Mouse (Mus musculus): ENCODE data around the gene Olfr1402.

Olfr1402 gene

DNA sequence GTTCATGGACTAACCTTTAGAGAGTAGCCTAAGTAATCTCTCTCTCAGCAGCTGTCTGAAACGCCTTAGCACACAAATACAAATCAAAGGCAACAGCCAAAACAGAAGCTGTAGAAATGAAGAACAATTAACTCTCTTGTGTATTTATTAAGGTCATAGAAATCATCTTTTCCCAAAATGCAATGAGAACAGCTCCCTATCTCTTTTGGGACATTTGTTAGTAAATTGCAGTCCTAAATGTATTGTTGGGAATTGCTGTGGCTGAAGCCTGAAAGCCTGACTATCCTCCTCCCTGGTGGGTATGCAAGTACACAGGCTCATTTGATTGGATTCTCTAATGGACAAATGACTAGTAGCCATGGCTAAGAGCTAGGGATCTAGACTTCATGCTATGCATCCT is at the start of gene Olfr1402:
Gene Olfr1402 (minus strand): TSS at position 101 of the 400 bp plus-strand sequence.
- no peak for DNase-seq (ENCODE audit: low spot score in 2 of 2)

DNA sequence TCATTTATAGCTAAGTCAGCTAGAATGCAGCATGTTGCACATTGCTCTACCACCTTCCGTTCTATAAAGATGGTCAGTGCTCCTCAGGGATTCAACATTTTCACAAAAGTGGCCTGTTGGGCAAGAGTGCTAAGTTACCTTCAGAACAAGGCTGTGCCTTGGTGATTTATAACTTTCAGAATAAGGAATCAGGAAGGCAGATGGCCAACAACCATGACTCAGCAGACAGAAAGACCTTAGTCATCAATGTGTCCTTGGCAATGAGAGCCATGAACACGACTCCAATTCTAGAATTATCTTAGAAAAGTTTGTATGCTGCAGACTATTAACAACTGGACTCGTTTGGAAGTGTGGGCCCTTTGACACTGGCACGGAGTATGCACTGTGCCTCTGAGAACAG is 33.5 kb upstream of the Olfr1402 start:
- no peak for DNase-seq (ENCODE audit: low spot score in 2 of 2)

DNA sequence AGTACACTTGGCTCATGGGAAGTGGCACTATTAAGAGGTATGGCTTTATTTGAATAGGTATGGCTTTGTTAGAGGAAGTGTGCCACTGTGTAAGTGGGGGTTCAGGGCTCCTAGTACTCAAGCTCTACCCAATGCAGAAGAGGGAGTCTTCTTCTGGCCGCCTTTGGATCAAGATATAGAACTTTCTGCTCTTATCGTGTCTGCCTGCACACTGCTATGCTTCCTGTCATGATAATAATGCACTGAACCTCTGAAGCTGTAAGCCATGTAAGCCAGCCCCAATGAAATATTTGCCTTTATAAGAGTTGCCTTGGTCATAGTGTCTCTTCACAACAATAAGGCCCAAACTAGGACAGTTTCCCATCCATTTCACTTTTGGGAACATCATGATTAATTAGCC is 16.8 kb upstream of the Olfr1402 start:
- DNase-seq (ENCODE audit: low spot score in 2 of 2): no peak

DNA sequence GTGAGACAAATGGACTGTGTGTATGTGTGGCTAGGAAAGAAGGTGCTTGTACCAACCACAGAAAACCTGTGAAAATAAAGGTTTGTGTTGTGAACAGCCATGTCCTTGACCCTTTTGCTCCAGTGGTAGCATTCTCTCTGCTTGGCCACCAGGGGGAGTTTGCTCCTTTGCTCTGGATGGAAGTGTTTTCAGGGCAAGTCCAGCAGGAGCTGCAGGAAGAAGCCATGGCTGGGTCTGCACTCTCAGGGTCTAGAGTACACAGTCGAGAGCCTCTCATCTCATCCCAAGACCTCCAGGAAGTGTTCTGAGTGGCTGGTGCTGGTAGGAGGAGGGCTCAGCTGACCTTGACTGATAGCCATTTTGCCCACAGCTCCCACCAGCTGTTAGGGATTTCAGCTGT is 27.5 kb downstream of the Olfr1402 start:
- peak in 1 of 2 experiments; percentile 22 for DNase-seq (ENCODE audit: low spot score in 2 of 2)

DNA sequence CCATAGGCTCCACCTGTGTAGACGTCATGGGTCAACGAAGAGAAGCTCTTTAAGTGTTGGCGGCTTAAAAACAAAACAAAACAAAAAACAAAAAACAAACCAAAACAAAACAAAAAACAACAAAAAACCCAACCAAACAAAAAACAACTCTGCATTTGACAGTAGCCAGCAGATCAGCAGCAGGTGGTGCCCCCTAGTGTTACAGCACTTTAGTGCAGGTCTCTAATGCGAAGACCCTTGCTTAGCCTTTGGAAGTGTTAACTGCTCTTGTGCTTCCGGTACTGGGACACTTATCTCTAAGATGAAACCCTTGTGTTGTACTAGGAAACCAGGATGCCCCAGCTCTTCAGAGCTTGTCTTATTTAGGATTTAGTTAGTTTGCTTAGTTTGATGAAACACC is 28.7 kb downstream of the Olfr1402 start:
- no peak for DNase-seq (ENCODE audit: low spot score in 2 of 2)

DNA sequence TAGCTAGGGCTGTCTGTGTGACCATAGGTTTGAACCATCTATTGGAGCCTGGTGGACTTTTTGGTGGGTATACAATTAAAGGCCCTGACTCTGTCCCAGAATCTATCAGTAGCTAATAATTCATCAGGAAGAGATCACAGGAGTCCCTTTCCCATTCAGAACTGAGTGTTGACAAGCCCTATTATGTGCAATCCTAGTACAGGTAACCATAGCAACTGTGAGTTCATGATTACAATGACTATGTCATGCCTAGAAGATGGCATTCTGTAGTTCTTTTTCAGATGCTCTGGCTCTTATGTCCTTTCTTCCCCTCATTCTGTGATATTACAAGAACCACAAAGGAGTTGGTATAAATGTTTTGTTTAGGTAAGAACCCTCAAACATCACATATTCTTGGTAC is 51.4 kb downstream of the Olfr1402 start:
- no peak for DNase-seq (ENCODE audit: low spot score in 2 of 2)

DNA sequence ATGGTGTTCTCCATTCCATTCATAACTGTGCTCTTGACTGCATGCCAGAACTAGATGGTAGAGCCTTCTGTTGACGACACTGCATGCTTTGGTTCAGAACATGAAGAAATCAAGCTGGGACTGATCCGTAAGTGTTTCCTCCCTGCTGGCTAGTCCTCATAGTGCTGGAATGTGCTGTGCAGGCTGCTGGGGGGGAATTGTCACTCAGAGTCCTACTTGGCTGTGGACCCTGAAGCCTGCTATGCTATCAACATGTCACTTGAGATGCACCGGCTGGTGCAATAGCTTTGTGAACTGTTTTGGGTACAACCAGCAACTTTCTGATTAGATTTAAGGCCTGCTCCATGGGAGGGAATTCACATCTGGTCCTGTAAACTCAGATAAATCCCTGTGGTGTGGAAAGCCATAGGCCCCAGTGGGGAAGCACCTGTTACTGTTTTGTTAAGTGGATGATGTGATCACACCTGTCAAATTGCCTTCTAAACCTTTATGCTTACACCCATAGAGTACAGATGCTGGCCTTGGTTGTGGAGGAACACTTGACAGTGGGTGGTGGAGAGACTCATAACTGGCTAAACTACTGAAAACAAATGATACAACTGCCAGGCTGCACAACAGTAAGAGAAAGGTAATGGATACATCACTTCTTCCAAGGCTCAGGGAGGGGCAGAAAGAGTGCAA is 58.3 kb downstream of the Olfr1402 start:
- DNase-seq (ENCODE audit: low spot score in 2 of 2): no peak

DNA sequence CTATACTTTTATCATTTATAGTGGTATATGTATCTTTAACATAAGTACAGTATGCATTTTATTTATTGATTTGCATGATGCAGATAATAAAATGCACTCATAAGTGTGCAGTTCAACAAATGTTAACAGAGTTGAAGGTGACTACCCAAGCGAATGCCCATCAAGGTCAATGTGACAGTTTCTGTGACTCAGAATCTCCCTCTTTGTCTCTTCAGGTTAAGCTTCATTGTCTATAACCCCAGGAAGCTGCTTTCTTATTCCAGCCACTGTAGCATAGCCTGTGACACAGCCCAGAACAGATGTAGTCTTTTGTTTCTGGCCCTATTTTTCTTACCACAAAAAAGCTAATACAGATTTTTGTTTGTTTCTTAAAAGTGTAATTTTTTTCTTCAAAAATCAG is 63.4 kb downstream of the Olfr1402 start:
- DNase-seq (ENCODE audit: low spot score in 2 of 2): no peak

Data from urinary bladder, adult 18-20 months (tissue).